In the genomic region with DNA sequence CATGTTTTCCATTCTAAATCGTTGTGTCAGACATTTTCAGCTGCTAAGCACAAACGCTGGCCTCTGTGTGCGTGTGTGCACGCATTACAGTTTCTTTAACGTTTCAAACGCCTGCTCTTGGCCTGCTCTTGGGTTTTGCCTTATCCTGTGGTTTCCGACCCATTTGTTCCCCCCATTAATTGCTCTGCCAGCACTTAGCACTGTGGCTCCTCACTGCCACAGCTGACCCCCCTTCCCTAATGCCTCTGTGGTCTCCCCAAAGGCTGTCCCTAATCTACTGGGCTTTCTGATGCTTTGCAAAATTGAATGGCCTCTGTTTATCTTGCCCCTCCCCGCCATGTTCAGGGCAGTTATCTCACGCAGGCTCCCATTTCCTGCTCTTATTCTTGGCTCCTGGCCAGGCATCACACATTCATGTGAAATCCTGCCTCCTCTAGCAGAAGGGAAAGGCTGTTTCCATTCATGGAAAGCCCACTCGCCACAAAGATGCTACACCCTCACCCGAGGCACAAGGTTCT, we compare ENCODE assay signal across 9 mouse cellular contexts.
A peak's percentile ranks its signal among the peaks of the same experiment; 100 is the strongest.
DNase-seq lines count a peak whose midpoint lies in the region; ATAC-seq and TF ChIP-seq lines count a peak whose summit lies in the region.
"Had no signal": no experiment of that assay in that cellular context is flagged by ENCODE, and none has a peak within 500 bp of the region (broad histone marks: within the 10 kb centered on the region; RNA-seq: fewer than 3 reads in every experiment).

No protein-coding gene starts in this region.

- H3K4me1 ChIP-seq in heart, embryonic 11.5 days (ENCODE audit: control insufficient read depth, insufficient read depth, low read length): peaks cover 24% of the 10 kb centered on the region
- H3K4me1 ChIP-seq in lung, postnatal 0 days (ENCODE audit: insufficient read depth, low read depth, low read length): peaks cover 5% of the 10 kb centered on the region; the same call in 1 of the 2 replicates
- peaks cover 13% of the 10 kb centered on the region for H3K4me1 ChIP-seq in stomach, embryonic 16.5 days (ENCODE audit: control insufficient read depth, insufficient read depth, low read length)

- intact Hi-C loops in gastrocnemius, postnatal 14 days (cut with DNase I; ENCODE audit: low total_unique reads): no loop called here

- DNase-seq in gastrocnemius, postnatal 14 days: peak; percentile 23
- DNase-seq in gastrocnemius, adult 8-10 months (ENCODE audit: low spot score in 2 of 2): no peak
- peak; percentile 30 to 43 for DNase-seq in kidney, adult 8-10 months
- peak; percentile 85 for DNase-seq in lung, postnatal 0 days (ENCODE audit: low spot score)
- no peak for DNase-seq in frontal cortex, adult 2 months (ENCODE audit: extremely low spot score in 1 of 2, low spot score in 1 of 2)
- no peak for DNase-seq in layer of hippocampus, postnatal 10 days (ENCODE audit: low spot score in 2 of 2)

- WGBS in heart, embryonic 11.5 days (ENCODE audit: insufficient replicate concordance): 20% methylated on average over 11 of the region's 11 CpGs
- 8% methylated on average over 11 of the region's 11 CpGs for WGBS in lung, postnatal 0 days
- WGBS in stomach, embryonic 16.5 days: 13% methylated on average over 11 of the region's 11 CpGs

- no peaks in the 10 kb centered on the region for H3K36me3 ChIP-seq in heart, embryonic 11.5 days (ENCODE audit: control insufficient read depth, insufficient read depth, low read length)
- no peaks in the 10 kb centered on the region for H3K36me3 ChIP-seq in lung, postnatal 0 days (ENCODE audit: insufficient read depth, low read length)
- no peaks in the 10 kb centered on the region for H3K36me3 ChIP-seq in stomach, embryonic 16.5 days (ENCODE audit: control insufficient read depth, insufficient read depth, low read length)

- no peaks in the 10 kb centered on the region for H3K27me3 ChIP-seq in heart, embryonic 11.5 days (ENCODE audit: control insufficient read depth, insufficient read depth, low read length)
- H3K27me3 ChIP-seq in lung, postnatal 0 days (replicated peaks; ENCODE audit: insufficient read depth, low read length): no peaks in the 10 kb centered on the region
- no peaks in the 10 kb centered on the region for H3K27me3 ChIP-seq in stomach, embryonic 16.5 days (ENCODE audit: control insufficient read depth, insufficient read depth, low read length)
- H3K27me3 ChIP-seq: CH12.LX had no signal

- TF ChIP-seq CTCF in lung, postnatal 0 days (IDR thresholded peaks at IDR 0.05): no peak

- ATAC-seq in heart, embryonic 11.5 days (replicated peaks; ENCODE audit: insufficient number of reproducible peaks, low FRiP score, low TSS enrichment): peak; percentile 84
- ATAC-seq in lung, postnatal 0 days: peak; percentile 73
- ATAC-seq in stomach, embryonic 16.5 days (ENCODE audit: insufficient read depth, low FRiP score): 0 out of 2 replicates have a peak, but pooled peaks have one; percentile 62

- H3K4me2 ChIP-seq in heart, embryonic 11.5 days: 0 out of 2 replicates have a peak overlapping the region, but pooled peaks have one; percentile 11
- no peak overlapping the region; the same call in 1 of the 2 replicates for H3K4me2 ChIP-seq in lung, postnatal 0 days (replicated peaks; ENCODE audit: low read depth, low read length)
- H3K4me2 ChIP-seq in stomach, embryonic 16.5 days (ENCODE audit: low read depth, low read length): 0 out of 2 replicates have a peak overlapping the region, but pooled peaks have one; percentile 10

- H3K9me3 ChIP-seq in heart, embryonic 11.5 days (replicated peaks; ENCODE audit: control insufficient read depth, low read length): no peaks in the 10 kb centered on the region
- no peaks in the 10 kb centered on the region for H3K9me3 ChIP-seq in lung, postnatal 0 days (ENCODE audit: low read length)
- H3K9me3 ChIP-seq in stomach, embryonic 16.5 days (replicated peaks; ENCODE audit: control insufficient read depth, low read length): no peaks in the 10 kb centered on the region

- peak overlapping the region; percentile 52 for H3K27ac ChIP-seq in heart, embryonic 11.5 days (ENCODE audit: low read depth, low read length)
- peak overlapping the region; percentile 71 for H3K27ac ChIP-seq in lung, postnatal 0 days (ENCODE audit: low read length)
- no peak overlapping the region for H3K27ac ChIP-seq in stomach, embryonic 16.5 days (ENCODE audit: low read length)

- H3K9ac ChIP-seq in heart, embryonic 11.5 days (ENCODE audit: low read depth, low read length): no peak overlapping the region
- H3K9ac ChIP-seq in lung, postnatal 0 days (replicated peaks; ENCODE audit: low read depth): no peak overlapping the region
- H3K9ac ChIP-seq in stomach, embryonic 16.5 days (ENCODE audit: low read length): no peak overlapping the region

- no peak overlapping the region for H3K4me3 ChIP-seq in heart, embryonic 11.5 days (ENCODE audit: low read depth, low read length)
- H3K4me3 ChIP-seq in lung, postnatal 0 days (ENCODE audit: low read depth, low read length): no peak overlapping the region
- no peak overlapping the region for H3K4me3 ChIP-seq in stomach, embryonic 16.5 days (replicated peaks; ENCODE audit: low read length)

- TF ChIP-seq EP300 in lung, postnatal 0 days (IDR thresholded peaks at IDR 0.05): no peak; the same call in 1 of the 2 replicates

Comparison
In these comparisons a context has a peak if more than half of its experiments do, and no peak if none do; other contexts are left out.
1. DNase-seq: peak in gastrocnemius, postnatal 14 days (single experiment), kidney, adult 8-10 months (2 of 2) and lung, postnatal 0 days (single experiment); none in gastrocnemius, adult 8-10 months (0 of 2), frontal cortex, adult 2 months (0 of 2) and layer of hippocampus, postnatal 10 days (0 of 2).
2. Peak in every context shown above with its lines, with median percentiles within 50 percentile points of each other: ATAC-seq.